In genomic region chr11:52337651-52338295, GRCm38 (mm10) we compare ENCODE assay signal across 11 mouse cellular contexts. TPM values are rescaled to one million over a fixed set of nuclear protein-coding genes. Genes with fewer than 3 reads are reported as not detected.
DNase-seq lines count a peak whose midpoint lies in the region; ATAC-seq and TF ChIP-seq lines count a peak whose summit lies in the region.
"Had no signal": no experiment of that assay in that cellular context is flagged by ENCODE, and none has a peak within 500 bp of the region (broad histone marks: within the 10 kb centered on the region; RNA-seq: fewer than 3 reads in every experiment).

No protein-coding gene starts in this region.

- 61% methylated on average over 10 of the region's 10 CpGs for WGBS in lung, embryonic 15.5 days
- 49% methylated on average over 10 of the region's 10 CpGs for WGBS in thymus, adult 2 months
- WGBS in forebrain, embryonic 14.5 days, result 44% methylated on average over 10 of the region's 10 CpGs
- 47% methylated on average over 10 of the region's 10 CpGs for WGBS in hindbrain, postnatal 0 days

- H3K36me3 ChIP-seq in lung, embryonic 15.5 days, result no peaks in the 10 kb centered on the region
- no peaks in the 10 kb centered on the region for H3K36me3 ChIP-seq in thymus, adult 2 months (ENCODE audit: control insufficient read depth, insufficient read depth, low read length)
- H3K36me3 ChIP-seq in forebrain, embryonic 14.5 days (ENCODE audit: control insufficient read depth, insufficient read depth, low read length), result no peaks in the 10 kb centered on the region
- no peaks in the 10 kb centered on the region for H3K36me3 ChIP-seq in hindbrain, postnatal 0 days (ENCODE audit: insufficient read depth, low read length)
- H3K36me3 ChIP-seq: embryonic facial prominence, embryonic 12.5 days; forebrain, embryonic 12.5 days had no signal

- no peak for ATAC-seq in lung, embryonic 15.5 days (ENCODE audit: borderline replicate concordance, extremely low read depth, low FRiP score, low TSS enrichment)
- no peak for ATAC-seq in forebrain, embryonic 14.5 days
- no peak for ATAC-seq in hindbrain, postnatal 0 days

- no peak overlapping the region for H3K4me3 ChIP-seq in lung, embryonic 15.5 days
- H3K4me3 ChIP-seq in thymus, adult 2 months (ENCODE audit: control insufficient read depth, insufficient read depth, low read length), result no peak overlapping the region
- H3K4me3 ChIP-seq in forebrain, embryonic 14.5 days (ENCODE audit: low read depth, low read length), result no peak overlapping the region
- H3K4me3 ChIP-seq in hindbrain, postnatal 0 days (ENCODE audit: low read length), result no peak overlapping the region
- H3K4me3 ChIP-seq: embryonic facial prominence, embryonic 12.5 days; forebrain, embryonic 12.5 days had no signal

- TF ChIP-seq CTCF in thymus, adult 2 months (IDR thresholded peaks at IDR 0.05; ENCODE audit: borderline replicate concordance, control insufficient read depth, extremely low read depth, insufficient read depth, low read length, poor library complexity), result no peak
- TF ChIP-seq CTCF in hindbrain, postnatal 0 days (IDR thresholded peaks at IDR 0.05; ENCODE audit: low read depth), result no peak

- H3K27me3 ChIP-seq in lung, embryonic 15.5 days, result no peaks in the 10 kb centered on the region
- H3K27me3 ChIP-seq in thymus, adult 2 months (ENCODE audit: control insufficient read depth, insufficient read depth, low read length), result no peaks in the 10 kb centered on the region
- no peaks in the 10 kb centered on the region for H3K27me3 ChIP-seq in forebrain, embryonic 14.5 days (replicated peaks; ENCODE audit: control insufficient read depth, insufficient read depth, low read length)
- H3K27me3 ChIP-seq in hindbrain, postnatal 0 days (ENCODE audit: insufficient read depth, low read length), result no peaks in the 10 kb centered on the region
- H3K27me3 ChIP-seq: embryonic facial prominence, embryonic 12.5 days; forebrain, embryonic 12.5 days had no signal

- H3K9ac ChIP-seq in lung, embryonic 15.5 days, result no peak overlapping the region
- no peak overlapping the region for H3K9ac ChIP-seq in forebrain, embryonic 14.5 days (ENCODE audit: low read length)
- no peak overlapping the region for H3K9ac ChIP-seq in hindbrain, postnatal 0 days (replicated peaks; ENCODE audit: low read length)
- H3K9ac ChIP-seq: embryonic facial prominence, embryonic 12.5 days; forebrain, embryonic 12.5 days had no signal

- DNase-seq in 416B (ENCODE audit: low read depth), result peak; percentile 47
- DNase-seq in CD4-positive, CD25-positive, alpha-beta regulatory T cell, adult 2 months (ENCODE audit: low read depth, low spot score), result peak; percentile 71
- peak; percentile 66 for DNase-seq in thymus, adult 2 months
- no peak for DNase-seq in forebrain, embryonic 14.5 days (ENCODE audit: low spot score)
- no peak for DNase-seq in hindbrain, postnatal 0 days (ENCODE audit: low spot score)
- no peak for DNase-seq in left cerebral cortex, adult 9 months (ENCODE audit: low spot score in 2 of 2)
- DNase-seq: cerebellum, adult 9-10 months; kidney, adult 18-20 months had no signal

- peaks cover 36% of the 10 kb centered on the region for H3K4me1 ChIP-seq in lung, embryonic 15.5 days
- H3K4me1 ChIP-seq in thymus, adult 2 months (replicated peaks; ENCODE audit: control insufficient read depth, insufficient read depth, low read length), result peaks cover 80% of the 10 kb centered on the region
- peaks cover 3% of the 10 kb centered on the region for H3K4me1 ChIP-seq in forebrain, embryonic 14.5 days (ENCODE audit: control insufficient read depth, insufficient read depth, low read length)
- peaks cover 9% of the 10 kb centered on the region; the same call in 1 of the 2 replicates for H3K4me1 ChIP-seq in hindbrain, postnatal 0 days (ENCODE audit: insufficient read depth, low read length)

- TF ChIP-seq POLR2A in thymus, adult 2 months (IDR thresholded peaks at IDR 0.05; ENCODE audit: control insufficient read depth, extremely low read depth, insufficient read depth, low read length, poor library complexity), result no peak

- no peak overlapping the region for H3K4me2 ChIP-seq in lung, embryonic 15.5 days
- H3K4me2 ChIP-seq in forebrain, embryonic 14.5 days (ENCODE audit: low read length), result no peak overlapping the region
- no peak overlapping the region for H3K4me2 ChIP-seq in hindbrain, postnatal 0 days (ENCODE audit: low read depth, low read length)
- H3K4me2 ChIP-seq: embryonic facial prominence, embryonic 12.5 days; forebrain, embryonic 12.5 days had no signal

- H3K27ac ChIP-seq in lung, embryonic 15.5 days, result peak overlapping the region; percentile 37
- H3K27ac ChIP-seq in thymus, adult 2 months (ENCODE audit: control insufficient read depth, insufficient read depth, low read length), result peak overlapping the region; percentile 94
- no peak overlapping the region for H3K27ac ChIP-seq in forebrain, embryonic 14.5 days (ENCODE audit: low read depth, low read length)
- no peak overlapping the region for H3K27ac ChIP-seq in hindbrain, postnatal 0 days
- H3K27ac ChIP-seq: embryonic facial prominence, embryonic 12.5 days; forebrain, embryonic 12.5 days had no signal

- no peaks in the 10 kb centered on the region for H3K9me3 ChIP-seq in lung, embryonic 15.5 days
- no peaks in the 10 kb centered on the region for H3K9me3 ChIP-seq in forebrain, embryonic 14.5 days (replicated peaks; ENCODE audit: control insufficient read depth, low read length)
- no peaks in the 10 kb centered on the region for H3K9me3 ChIP-seq in hindbrain, postnatal 0 days (ENCODE audit: low read length)
- H3K9me3 ChIP-seq: embryonic facial prominence, embryonic 12.5 days; forebrain, embryonic 12.5 days had no signal

RNA-seq across cellular contexts. Expression of gene Vdac1, which starts 22.9 kb away (rescaled TPM):
- 256 and 265 TPM in 2 replicates for polyA plus RNA-seq in lung, embryonic 15.5 days (2015; fragmentation: Nextera tagmentation; extraction: Ambion mirVana)
- polyA plus RNA-seq in thymus, adult 2 months (2012; rRNA removed), result 64.8 and 70.3 TPM in 2 replicates
- polyA plus RNA-seq in forebrain, embryonic 14.5 days (2014; fragmentation: Nextera tagmentation; extraction: Ambion mirVana), result 250 and 280 TPM in 2 replicates
- 276 and 314 TPM in 2 replicates for total RNA-seq in hindbrain, postnatal 0 days (2014; rRNA removed)
- polyA plus RNA-seq in hindbrain, postnatal 0 days (2015; fragmentation: Nextera tagmentation; extraction: Ambion mirVana), result 437 and 441 TPM in 2 replicates

RNA-seq across cellular contexts. Expression of gene Tcf7, which starts 55.0 kb away (rescaled TPM):
- 41.4 and 52.6 TPM in 2 replicates for polyA plus RNA-seq in lung, embryonic 15.5 days (2015; fragmentation: Nextera tagmentation; extraction: Ambion mirVana)
- polyA plus RNA-seq in thymus, adult 2 months (2012; rRNA removed), result 2,910 and 3,273 TPM in 2 replicates
- polyA plus RNA-seq in forebrain, embryonic 14.5 days (2014; fragmentation: Nextera tagmentation; extraction: Ambion mirVana), result 2.6 and 4.0 TPM in 2 replicates
- 2.2 and 3.3 TPM in 2 replicates for total RNA-seq in hindbrain, postnatal 0 days (2014; rRNA removed)
- 3.3 and 4.3 TPM in 2 replicates for polyA plus RNA-seq in hindbrain, postnatal 0 days (2015; fragmentation: Nextera tagmentation; extraction: Ambion mirVana)

RNA-seq across cellular contexts. Expression of gene 9530068E07Rik, which starts 58.5 kb away (rescaled TPM):
- polyA plus RNA-seq in lung, embryonic 15.5 days (2015; fragmentation: Nextera tagmentation; extraction: Ambion mirVana), result 221 and 224 TPM in 2 replicates
- 124 and 127 TPM in 2 replicates for polyA plus RNA-seq in thymus, adult 2 months (2012; rRNA removed)
- polyA plus RNA-seq in forebrain, embryonic 14.5 days (2014; fragmentation: Nextera tagmentation; extraction: Ambion mirVana), result 124 and 125 TPM in 2 replicates
- total RNA-seq in hindbrain, postnatal 0 days (2014; rRNA removed), result 125 and 142 TPM in 2 replicates
- polyA plus RNA-seq in hindbrain, postnatal 0 days (2015; fragmentation: Nextera tagmentation; extraction: Ambion mirVana), result 126 and 131 TPM in 2 replicates

Comparison
In these comparisons a context has a peak if more than half of its experiments do, and no peak if none do; other contexts are left out.
1. DNase-seq: peak in 416B (single experiment), CD4-positive, CD25-positive, alpha-beta regulatory T cell, adult 2 months (single experiment) and thymus, adult 2 months (single experiment); none in forebrain, embryonic 14.5 days (single experiment), hindbrain, postnatal 0 days (single experiment) and left cerebral cortex, adult 9 months (0 of 2).
2. H3K27ac ChIP-seq: peak in lung, embryonic 15.5 days (single experiment) and thymus, adult 2 months (single experiment); none in forebrain, embryonic 14.5 days (single experiment) and hindbrain, postnatal 0 days (single experiment).
3. RNA of gene Tcf7, which starts 55.0 kb away (polyA plus RNA-seq): 2,910 to 3,273 TPM in thymus, adult 2 months; 41.4 to 52.6 TPM in lung, embryonic 15.5 days, 3.3 to 4.3 TPM in hindbrain, postnatal 0 days and 2.6 to 4.0 TPM in forebrain, embryonic 14.5 days; every median in the first group is over 10 times any median in the second.